Mouse (Mus musculus): ENCODE measurements around the gene Cd3eap. TPM values are rescaled to one million over a fixed set of nuclear protein-coding genes. Genes with fewer than 3 reads are reported as not detected.

Cd3eap gene
- polyA plus RNA-seq, 1 experiment from 2014 or later, result 7.8 TPM

GRCm38 (mm10) chr7:19332709-19333352, 26.5 kb downstream of the Cd3eap start:
- H3K4me3 ChIP-seq (ENCODE audit: low read depth, low read length), result peak overlapping the region; percentile 54
- DNase-seq (peak; percentile 76), ATAC-seq (peak; percentile 71)
- peak overlapping the region; percentile 73 for H3K4me2 ChIP-seq (ENCODE audit: low read depth, low read length)
- peak overlapping the region; percentile 41; the same call in 1 of the 2 replicates for H3K27ac ChIP-seq (ENCODE audit: low read depth)
- H3K36me3 ChIP-seq (replicated peaks; ENCODE audit: insufficient read depth, low read length), result no peaks in the 10 kb centered on the region
- H3K4me1 ChIP-seq (ENCODE audit: insufficient read depth), result peaks cover 9% of the 10 kb centered on the region
- no peaks in the 10 kb centered on the region for H3K9me3 ChIP-seq (ENCODE audit: low read length)
- TF ChIP-seq EP300 (IDR thresholded peaks at IDR 0.05; ENCODE audit: low read depth), result no peak
- TF ChIP-seq CTCF (IDR thresholded peaks at IDR 0.05; ENCODE audit: low read depth), result no peak
- WGBS (ENCODE audit: insufficient replicate concordance), result 0% methylated on average over 47 of the region's 52 CpGs
- H3K9ac ChIP-seq (replicated peaks), result peak overlapping the region; percentile 61
- H3K27me3 ChIP-seq (ENCODE audit: insufficient read depth, low read length), result no peaks in the 10 kb centered on the region

GRCm38 (mm10) chr7:19331910-19332309, 27.4 kb downstream of the Cd3eap start:
- 39% methylated on average over 2 of the region's 2 CpGs for WGBS (ENCODE audit: insufficient replicate concordance)
- no peak overlapping the region for H3K4me2 ChIP-seq (ENCODE audit: low read depth, low read length)
- H3K4me1 ChIP-seq (ENCODE audit: insufficient read depth), result peaks cover 18% of the 10 kb centered on the region
- ATAC-seq (no peak), DNase-seq (no peak)
- H3K9me3 ChIP-seq (ENCODE audit: low read length), result no peaks in the 10 kb centered on the region
- no peak overlapping the region for H3K27ac ChIP-seq (ENCODE audit: low read depth)
- no peak overlapping the region for H3K4me3 ChIP-seq (ENCODE audit: low read depth, low read length)
- TF ChIP-seq CTCF (IDR thresholded peaks at IDR 0.05; ENCODE audit: low read depth), result no peak
- TF ChIP-seq EP300 (IDR thresholded peaks at IDR 0.05; ENCODE audit: low read depth), result no peak
- H3K27me3 ChIP-seq (ENCODE audit: insufficient read depth, low read length), result no peaks in the 10 kb centered on the region
- H3K9ac ChIP-seq (replicated peaks), result no peak overlapping the region
- H3K36me3 ChIP-seq (replicated peaks; ENCODE audit: insufficient read depth, low read length), result no peaks in the 10 kb centered on the region

GRCm38 (mm10) chr7:19328425-19328824, 30.9 kb downstream of the Cd3eap start:
- Histone ChIP-seq H3K4me3 (ENCODE audit: low read depth, low read length) (no peak overlapping the region), H3K9ac (replicated peaks) (no peak overlapping the region), H3K9me3 (ENCODE audit: low read length) (no peaks in the 10 kb centered on the region), H3K4me2 (ENCODE audit: low read depth, low read length) (no peak overlapping the region), H3K4me1 (ENCODE audit: insufficient read depth) (peaks cover 25% of the 10 kb centered on the region), H3K27ac (ENCODE audit: low read depth) (no peak overlapping the region), H3K27me3 (ENCODE audit: insufficient read depth, low read length) (0 out of 2 replicates have a peak, but pooled peaks cover under 1% of the 10 kb centered on the region), H3K36me3 (replicated peaks; ENCODE audit: insufficient read depth, low read length) (no peaks in the 10 kb centered on the region)
- ATAC-seq (no peak), DNase-seq (no peak)
- TF ChIP-seq CTCF (IDR thresholded peaks at IDR 0.05; ENCODE audit: low read depth), result peak; percentile 49
- no peak for TF ChIP-seq EP300 (IDR thresholded peaks at IDR 0.05; ENCODE audit: low read depth)

GRCm38 (mm10) chr7:19327782-19328181, 31.5 kb downstream of the Cd3eap start:
- H3K9me3 ChIP-seq (ENCODE audit: low read length), result no peaks in the 10 kb centered on the region

DNA sequence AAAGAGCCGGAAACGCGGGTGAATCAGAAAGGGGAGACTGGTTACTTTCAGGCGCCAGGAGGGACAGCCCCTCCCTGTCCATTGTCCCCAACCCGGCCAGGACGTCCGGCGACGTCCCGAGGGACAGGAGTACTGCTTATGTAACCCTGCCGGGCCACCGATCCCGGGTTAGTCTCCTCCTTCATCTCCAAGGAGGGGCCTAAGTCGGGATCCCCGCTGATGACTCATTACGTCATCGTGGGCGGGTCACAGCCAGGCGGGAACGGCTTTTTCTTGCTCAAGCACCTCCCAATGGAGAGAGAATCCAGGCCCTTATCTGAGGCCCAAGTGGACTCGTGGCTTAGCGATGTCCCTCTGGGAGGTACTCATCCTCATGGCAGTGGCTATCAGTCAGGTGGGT, 32.2 kb downstream of the Cd3eap start:
- TF ChIP-seq EP300 (IDR thresholded peaks at IDR 0.05; ENCODE audit: low read depth) (no peak), CTCF (IDR thresholded peaks at IDR 0.05; ENCODE audit: low read depth) (no peak)
- DNase-seq (peak; percentile 86), ATAC-seq (peak; percentile 74)
- peaks cover 21% of the 10 kb centered on the region for H3K4me1 ChIP-seq (ENCODE audit: insufficient read depth)
- 2% methylated on average over 21 of the region's 22 CpGs for WGBS (ENCODE audit: insufficient replicate concordance)
- H3K9ac ChIP-seq (replicated peaks), result no peak overlapping the region; the same call in 1 of the 2 replicates
- 0 out of 2 replicates have a peak, but pooled peaks cover 9% of the 10 kb centered on the region for H3K27me3 ChIP-seq (ENCODE audit: insufficient read depth, low read length)
- no peaks in the 10 kb centered on the region for H3K36me3 ChIP-seq (replicated peaks; ENCODE audit: insufficient read depth, low read length)
- no peaks in the 10 kb centered on the region for H3K9me3 ChIP-seq (ENCODE audit: low read length)
- peak overlapping the region; percentile 61; the same call in 1 of the 2 replicates for H3K27ac ChIP-seq (ENCODE audit: low read depth)
- peak overlapping the region; percentile 69 for H3K4me2 ChIP-seq (ENCODE audit: low read depth, low read length)
- peak overlapping the region; percentile 33; the same call in 1 of the 2 replicates for H3K4me3 ChIP-seq (ENCODE audit: low read depth, low read length)

More at GRCm38 (mm10) chr7:19327782-19328181, 31.5 kb downstream of the Cd3eap start:
- ATAC-seq (no peak), DNase-seq (no peak)
- H3K4me2 ChIP-seq (ENCODE audit: low read depth, low read length), result no peak overlapping the region
- H3K4me3 ChIP-seq (ENCODE audit: low read depth, low read length), result no peak overlapping the region
- no peak overlapping the region for H3K9ac ChIP-seq (replicated peaks)
- no peak overlapping the region for H3K27ac ChIP-seq (ENCODE audit: low read depth)
- TF ChIP-seq EP300 (IDR thresholded peaks at IDR 0.05; ENCODE audit: low read depth) (no peak), CTCF (IDR thresholded peaks at IDR 0.05; ENCODE audit: low read depth) (no peak)
- no peaks in the 10 kb centered on the region for H3K36me3 ChIP-seq (replicated peaks; ENCODE audit: insufficient read depth, low read length)
- 64% methylated on average over 5 of the region's 5 CpGs for WGBS (ENCODE audit: insufficient replicate concordance)
- H3K27me3 ChIP-seq (ENCODE audit: insufficient read depth, low read length), result 0 out of 2 replicates have a peak, but pooled peaks cover 4% of the 10 kb centered on the region
- peaks cover 25% of the 10 kb centered on the region for H3K4me1 ChIP-seq (ENCODE audit: insufficient read depth)

- peak; percentile 40 for ATAC-seq
- WGBS (ENCODE audit: insufficient replicate concordance), result under 1% methylated on average over 19 of the region's 20 CpGs
Measured at GRCm38 (mm10) chr7:19326359-19326758, 32.9 kb downstream of the Cd3eap start.

More at GRCm38 (mm10) chr7:19326359-19326758, 32.9 kb downstream of the Cd3eap start:
- H3K36me3 ChIP-seq (replicated peaks; ENCODE audit: insufficient read depth, low read length), result no peaks in the 10 kb centered on the region
- H3K9ac ChIP-seq (replicated peaks), result no peak overlapping the region
- H3K9me3 ChIP-seq (ENCODE audit: low read length), result no peaks in the 10 kb centered on the region
- peak; percentile 86 for DNase-seq
- H3K27me3 ChIP-seq (ENCODE audit: insufficient read depth, low read length), result 0 out of 2 replicates have a peak, but pooled peaks cover 10% of the 10 kb centered on the region
- H3K4me3 ChIP-seq (ENCODE audit: low read depth, low read length), result peak overlapping the region; percentile 33
- peaks cover 23% of the 10 kb centered on the region for H3K4me1 ChIP-seq (ENCODE audit: insufficient read depth)
- H3K4me2 ChIP-seq (ENCODE audit: low read depth, low read length), result peak overlapping the region; percentile 69
- TF ChIP-seq CTCF (IDR thresholded peaks at IDR 0.05; ENCODE audit: low read depth), result no peak
- no peak for TF ChIP-seq EP300 (IDR thresholded peaks at IDR 0.05; ENCODE audit: low read depth)
- H3K27ac ChIP-seq (ENCODE audit: low read depth), result peak overlapping the region; percentile 61; the same call in 1 of the 2 replicates
